8 mouse cellular contexts compared by ENCODE assay signal in genomic region chr12:104751331-104751813, GRCm38 (mm10). TPM values are rescaled to one million over a fixed set of nuclear protein-coding genes. Genes with fewer than 3 reads are reported as not detected.
A peak's percentile ranks its signal among the peaks of the same experiment; 100 is the strongest.
DNase-seq lines count a peak whose midpoint lies in the region; ATAC-seq and TF ChIP-seq lines count a peak whose summit lies in the region.

No protein-coding gene starts in this region.

- ATAC-seq in embryonic facial prominence, embryonic 12.5 days (ENCODE audit: insufficient number of reproducible peaks, insufficient read depth, low FRiP score, low TSS enrichment), result peak; percentile 36
- peak; percentile 21 for ATAC-seq in heart, embryonic 16.5 days (replicated peaks; ENCODE audit: extremely low read depth, insufficient read depth, low FRiP score)
- peak; percentile 49 for ATAC-seq in limb, embryonic 11.5 days (ENCODE audit: insufficient number of reproducible peaks, low FRiP score, low TSS enrichment, low read depth)
- ATAC-seq in midbrain, embryonic 14.5 days (ENCODE audit: low FRiP score, low TSS enrichment), result no peak; the same call in 1 of the 2 replicates

- TF ChIP-seq RAD21 in MEL (IDR thresholded peaks at IDR 0.05; ENCODE audit: low read depth, low read length), result no peak

- peak; percentile 37 for DNase-seq in layer of hippocampus, adult 11-12 months (ENCODE audit: low spot score)
- no peak for DNase-seq in layer of hippocampus, adult 18-20 months (ENCODE audit: low spot score in 2 of 2)
- DNase-seq in MEL (ENCODE audit: low read depth, low spot score), result peak; percentile 42
- DNase-seq in limb, embryonic 11.5 days (ENCODE audit: low spot score), result peak; percentile 61
- DNase-seq in midbrain, embryonic 14.5 days, result no peak
- DNase-seq in T-cell, adult 2 months (ENCODE audit: low spot score), result no peak

- TF ChIP-seq CTCF in MEL (IDR thresholded peaks at IDR 0.05 in 2 of 3, conservative IDR thresholded peaks at IDR 0.05 in 1 of 3; ENCODE audit: control insufficient read depth in 1 of 3, insufficient read depth in 1 of 3, low read depth in 2 of 3, low read length in 3 of 3, poor library complexity in 1 of 3, severe bottlenecking in 1 of 3), result no peak

- peaks cover 50% of the 10 kb centered on the region for H3K79me2 ChIP-seq in MEL (ENCODE audit: control insufficient read depth, insufficient read depth, low read length, poor library complexity)

- peak overlapping the region; percentile 90 for H3K9ac ChIP-seq in MEL (ENCODE audit: control insufficient read depth, low read depth, low read length, poor library complexity, severe bottlenecking)
- H3K9ac ChIP-seq in embryonic facial prominence, embryonic 12.5 days, result peak overlapping the region; percentile 98
- H3K9ac ChIP-seq in heart, embryonic 16.5 days (ENCODE audit: low read length), result peak overlapping the region; percentile 96
- peak overlapping the region; percentile 88 for H3K9ac ChIP-seq in limb, embryonic 11.5 days (ENCODE audit: low read length)
- H3K9ac ChIP-seq in midbrain, embryonic 14.5 days (replicated peaks; ENCODE audit: low read length), result peak overlapping the region; percentile 97

- peaks cover 5 to 12% of the 10 kb centered on the region in 2 experiments for H3K4me1 ChIP-seq in MEL (ENCODE audit: control insufficient read depth in 1 of 2, insufficient read depth in 2 of 2, low read length in 2 of 2)
- peaks cover 33% of the 10 kb centered on the region for H3K4me1 ChIP-seq in embryonic facial prominence, embryonic 12.5 days
- H3K4me1 ChIP-seq in heart, embryonic 16.5 days (ENCODE audit: control insufficient read depth, insufficient read depth, low read length), result peaks cover 41% of the 10 kb centered on the region
- peaks cover 16% of the 10 kb centered on the region for H3K4me1 ChIP-seq in limb, embryonic 11.5 days (ENCODE audit: control insufficient read depth, insufficient read depth, low read length)
- peaks cover 31% of the 10 kb centered on the region for H3K4me1 ChIP-seq in midbrain, embryonic 14.5 days (ENCODE audit: control insufficient read depth, insufficient read depth, low read length)

- no peaks in the 10 kb centered on the region for H3K9me3 ChIP-seq in MEL (replicated peaks; ENCODE audit: insufficient read depth, low read length)
- no peaks in the 10 kb centered on the region for H3K9me3 ChIP-seq in embryonic facial prominence, embryonic 12.5 days
- H3K9me3 ChIP-seq in heart, embryonic 16.5 days (replicated peaks; ENCODE audit: control insufficient read depth, low read length), result no peaks in the 10 kb centered on the region
- H3K9me3 ChIP-seq in limb, embryonic 11.5 days (ENCODE audit: control insufficient read depth, low read length), result no peaks in the 10 kb centered on the region
- no peaks in the 10 kb centered on the region for H3K9me3 ChIP-seq in midbrain, embryonic 14.5 days (ENCODE audit: control insufficient read depth, low read length)

- under 1% methylated on average over 51 of the region's 52 CpGs for WGBS in embryonic facial prominence, embryonic 12.5 days
- WGBS in heart, embryonic 16.5 days, result under 1% methylated on average over 50 of the region's 52 CpGs
- 0% methylated on average over 18 of the region's 52 CpGs for WGBS in limb, embryonic 11.5 days
- WGBS in midbrain, embryonic 14.5 days, result under 1% methylated on average over 50 of the region's 52 CpGs

- peak overlapping the region; percentile 27 for H3K27ac ChIP-seq in MEL (ENCODE audit: control insufficient read depth, low read depth, low read length)
- H3K27ac ChIP-seq in embryonic facial prominence, embryonic 12.5 days, result peak overlapping the region; percentile 95
- peak overlapping the region; percentile 86 for H3K27ac ChIP-seq in heart, embryonic 16.5 days (ENCODE audit: low read length)
- H3K27ac ChIP-seq in limb, embryonic 11.5 days (replicated peaks; ENCODE audit: low read depth, low read length), result peak overlapping the region; percentile 90
- H3K27ac ChIP-seq in midbrain, embryonic 14.5 days (replicated peaks; ENCODE audit: low read depth, low read length), result peak overlapping the region; percentile 92

- TF ChIP-seq EP300 in MEL (IDR thresholded peaks at IDR 0.05; ENCODE audit: low read depth in 1 of 2, low read length in 2 of 2), result no peak

- H3K27me3 ChIP-seq in MEL (ENCODE audit: control insufficient read depth in 1 of 2, insufficient read depth in 2 of 2, low read length in 2 of 2), result no peaks in the 10 kb centered on the region
- H3K27me3 ChIP-seq in embryonic facial prominence, embryonic 12.5 days, result no peaks in the 10 kb centered on the region
- no peaks in the 10 kb centered on the region for H3K27me3 ChIP-seq in heart, embryonic 16.5 days (ENCODE audit: control insufficient read depth, insufficient read depth, low read length)
- H3K27me3 ChIP-seq in limb, embryonic 11.5 days (ENCODE audit: control insufficient read depth, insufficient read depth, low read length), result no peaks in the 10 kb centered on the region
- H3K27me3 ChIP-seq in midbrain, embryonic 14.5 days (ENCODE audit: control insufficient read depth, insufficient read depth, low read length), result no peaks in the 10 kb centered on the region

- peak overlapping the region; percentile 83 for H3K4me2 ChIP-seq in embryonic facial prominence, embryonic 12.5 days (replicated peaks)
- peak overlapping the region; percentile 87 for H3K4me2 ChIP-seq in heart, embryonic 16.5 days (ENCODE audit: low read depth, low read length)
- H3K4me2 ChIP-seq in limb, embryonic 11.5 days (ENCODE audit: low read depth, severe bottlenecking), result peak overlapping the region; percentile 60
- peak overlapping the region; percentile 83 for H3K4me2 ChIP-seq in midbrain, embryonic 14.5 days (ENCODE audit: low read length)

- H3K4me3 ChIP-seq in MEL (ENCODE audit: control insufficient read depth in 1 of 2, insufficient read depth in 1 of 2, low read depth in 2 of 2, low read length in 2 of 2), result peak overlapping the region; percentile 94 to 97
- peak overlapping the region; percentile 87 for H3K4me3 ChIP-seq in embryonic facial prominence, embryonic 12.5 days
- peak overlapping the region; percentile 89 for H3K4me3 ChIP-seq in heart, embryonic 16.5 days (ENCODE audit: low read length)
- H3K4me3 ChIP-seq in limb, embryonic 11.5 days (ENCODE audit: low read depth, low read length), result peak overlapping the region; percentile 76
- peak overlapping the region; percentile 88 for H3K4me3 ChIP-seq in midbrain, embryonic 14.5 days (replicated peaks; ENCODE audit: low read depth, low read length)

- peaks cover 0 to 11% of the 10 kb centered on the region in 2 experiments; a peak in 2 of 4 replicates for H3K36me3 ChIP-seq in MEL (ENCODE audit: control insufficient read depth in 1 of 2, insufficient read depth in 2 of 2, low read length in 2 of 2)
- H3K36me3 ChIP-seq in embryonic facial prominence, embryonic 12.5 days, result 0 out of 2 replicates have a peak, but pooled peaks cover 4% of the 10 kb centered on the region
- no peaks in the 10 kb centered on the region for H3K36me3 ChIP-seq in heart, embryonic 16.5 days (ENCODE audit: control insufficient read depth, insufficient read depth)
- no peaks in the 10 kb centered on the region; the same call in 1 of the 2 replicates for H3K36me3 ChIP-seq in limb, embryonic 11.5 days (ENCODE audit: control insufficient read depth, insufficient read depth, low read length)
- H3K36me3 ChIP-seq in midbrain, embryonic 14.5 days (ENCODE audit: control insufficient read depth, insufficient read depth, low read length), result no peaks in the 10 kb centered on the region

- TF ChIP-seq POLR2A in MEL (IDR thresholded peaks at IDR 0.05; ENCODE audit: control insufficient read depth in 1 of 2, insufficient read depth in 1 of 2, low read depth in 1 of 2, low read length in 2 of 2, poor library complexity in 1 of 2), result 0 out of 4 replicates have a peak, but pooled peaks of 1 of the 2 experiments have one; percentile 8

TF ChIP-seq in MEL, 35 proteins besides CTCF, POLR2A, EP300 and RAD21:
- TF ChIP-seq JUND (IDR thresholded peaks at IDR 0.05; ENCODE audit: low read depth, low read length) (no peak), TCF12 (IDR thresholded peaks at IDR 0.05; ENCODE audit: low read depth, low read length) (no peak), MYB (IDR thresholded peaks at IDR 0.05; ENCODE audit: low read depth, low read length) (no peak), MEF2A (IDR thresholded peaks at IDR 0.05; ENCODE audit: extremely low read depth, insufficient replicate concordance, low read depth, low read length, poor library complexity, severe bottlenecking) (no peak), MAX (IDR thresholded peaks at IDR 0.05; ENCODE audit: low read length) (peak; percentile 5; the same call in 1 of the 2 replicates), MXI1 (IDR thresholded peaks at IDR 0.05; ENCODE audit: low read depth, low read length) (peak; percentile 42; the same call in 1 of the 2 replicates), GATA1 (IDR thresholded peaks at IDR 0.05; ENCODE audit: low read depth, low read length) (no peak), SIN3A (IDR thresholded peaks at IDR 0.05; ENCODE audit: low read length) (peak; percentile 28; the same call in 1 of the 2 replicates), POLR2AphosphoS5 (IDR thresholded peaks at IDR 0.05; ENCODE audit: borderline replicate concordance, low read depth, low read length) (no peak), GABPA (IDR thresholded peaks at IDR 0.05; ENCODE audit: low read depth, low read length) (no peak), ZC3H11A (IDR thresholded peaks at IDR 0.05; ENCODE audit: low read depth, low read length) (no peak), UBTF (IDR thresholded peaks at IDR 0.05; ENCODE audit: borderline replicate concordance, insufficient read depth, low read depth, low read length) (0 out of 2 replicates have a peak, but pooled peaks have one; percentile 60), ETS1 (IDR thresholded peaks at IDR 0.05; ENCODE audit: low read depth, low read length) (no peak)
TF ChIP-seq in MEL: peak in this region for 4.

RNA-seq across cellular contexts. Expression of gene Dicer1, which starts 0.4 kb away (rescaled TPM):
- total RNA-seq in layer of hippocampus, adult 18-20 months (2021), result 10 to 100 TPM; 38.0 to 38.8 TPM
- 14.6 and 16.7 TPM in 2 replicates for total RNA-seq in MEL (2012; rRNA removed)
- 10 to 100 TPM in 1 of 2 experiments, not detected in 1; 25.9 TPM for polyA plus RNA-seq in MEL (2012; ENCODE audit: insufficient read depth in 1 of 2, insufficient read length in 2 of 2, low read depth in 1 of 2, low replicate concordance in 2 of 2, missing spikeins in 1 of 2)
- polyA plus RNA-seq in embryonic facial prominence, embryonic 12.5 days (2016; fragmentation: Nextera tagmentation; extraction: Ambion mirVana), result 58.0 and 60.0 TPM in 2 replicates
- polyA plus RNA-seq in heart, embryonic 16.5 days (2015; fragmentation: Nextera tagmentation; extraction: Ambion mirVana), result 15.0 and 20.4 TPM in 2 replicates
- polyA plus RNA-seq in limb, embryonic 11.5 days (2014; fragmentation: Nextera tagmentation; extraction: Ambion mirVana), result 36.9 and 38.7 TPM in 2 replicates
- 34.2 and 37.9 TPM in 2 replicates for polyA plus RNA-seq in midbrain, embryonic 14.5 days (2014; fragmentation: Nextera tagmentation; extraction: Ambion mirVana)

Comparison
In these comparisons a context has a peak if more than half of its experiments do, and no peak if none do; other contexts are left out.
1. DNase-seq: peak in layer of hippocampus, adult 11-12 months (single experiment), MEL (single experiment) and limb, embryonic 11.5 days (single experiment); none in layer of hippocampus, adult 18-20 months (0 of 2), midbrain, embryonic 14.5 days (single experiment) and T-cell, adult 2 months (single experiment).
2. H3K27ac ChIP-seq: peak in every context shown above with its lines; median percentile 95 in embryonic facial prominence, embryonic 12.5 days; 92 in midbrain, embryonic 14.5 days; 90 in limb, embryonic 11.5 days; 86 in heart, embryonic 16.5 days; 27 in MEL.
3. Peak in every context shown above with its lines, with median percentiles within 50 percentile points of each other: H3K4me3 ChIP-seq, H3K9ac ChIP-seq and H3K4me2 ChIP-seq.